In the genomic region with DNA sequence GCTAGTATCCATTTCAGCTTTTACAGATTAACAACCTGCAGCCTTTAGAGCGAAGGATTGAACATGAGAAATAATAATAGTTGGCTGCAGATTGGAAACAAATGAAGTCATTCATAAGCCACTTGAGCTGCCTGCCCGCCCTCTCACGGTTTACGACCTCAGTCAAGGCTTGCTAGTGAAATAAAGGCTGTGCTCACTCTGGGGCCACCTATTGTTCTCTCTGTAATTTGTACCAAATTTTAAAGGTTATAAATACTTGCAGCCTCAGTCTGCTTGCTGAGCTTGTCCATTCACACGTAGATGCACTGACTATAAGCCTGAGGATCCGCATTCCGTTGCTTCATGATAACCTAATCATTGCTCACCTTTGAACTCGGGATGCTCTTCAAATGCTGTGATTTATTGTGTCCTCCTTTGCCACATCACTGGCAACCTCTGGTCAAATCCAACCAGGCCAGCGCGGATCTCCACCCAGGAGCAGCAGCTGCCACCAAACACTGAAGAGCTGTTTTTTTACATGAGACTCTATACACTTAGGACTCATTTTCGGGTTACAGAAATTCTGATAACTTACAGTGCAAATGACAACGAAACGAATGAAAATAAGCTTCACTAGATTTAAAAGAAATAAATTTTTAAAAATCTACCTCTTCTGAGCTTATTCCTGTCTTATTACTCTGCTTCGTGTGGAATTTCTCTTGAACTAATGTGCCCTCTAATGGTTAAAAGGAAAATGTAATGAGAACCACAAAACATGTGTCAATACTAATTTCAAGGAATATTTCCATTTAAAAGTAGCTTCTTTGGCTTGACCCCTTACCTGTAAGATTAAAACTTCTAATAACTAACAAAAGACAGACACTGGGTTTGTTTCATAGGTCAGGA, we compare ENCODE assay signal across 11 mouse cellular contexts. TPM values are rescaled to one million over a fixed set of nuclear protein-coding genes. Genes with fewer than 3 reads are reported as not detected.
DNase-seq lines count a peak whose midpoint lies in the region; ATAC-seq and TF ChIP-seq lines count a peak whose summit lies in the region.
"Had no signal": no experiment of that assay in that cellular context is flagged by ENCODE, and none has a peak within 500 bp of the region (broad histone marks: within the 10 kb centered on the region; RNA-seq: fewer than 3 reads in every experiment).

No protein-coding gene starts in this region.

- peak; percentile 21; the same call in 1 of the 2 replicates for TF ChIP-seq CTCF in intestine, postnatal 0 days (IDR thresholded peaks at IDR 0.05; ENCODE audit: low read depth)
- TF ChIP-seq CTCF in brain, embryonic 14.5 days (IDR thresholded peaks at IDR 0.05; ENCODE audit: borderline replicate concordance, extremely low read depth, insufficient read depth, insufficient read length): no peak
- TF ChIP-seq CTCF in hindbrain, postnatal 0 days (IDR thresholded peaks at IDR 0.05; ENCODE audit: low read depth): peak; percentile 44; the same call in 1 of the 2 replicates
- TF ChIP-seq CTCF in gastrocnemius, adult 2 months (IDR thresholded peaks at IDR 0.05): no peak

- no peaks in the 10 kb centered on the region for H3K9me3 ChIP-seq in intestine, postnatal 0 days (ENCODE audit: control insufficient read depth)
- H3K9me3 ChIP-seq in intestine, embryonic 16.5 days (ENCODE audit: control insufficient read depth, low read length): no peaks in the 10 kb centered on the region
- no peaks in the 10 kb centered on the region for H3K9me3 ChIP-seq in hindbrain, postnatal 0 days (ENCODE audit: low read length)
- no peaks in the 10 kb centered on the region for H3K9me3 ChIP-seq in neural tube, embryonic 12.5 days
- H3K9me3 ChIP-seq: liver, embryonic 15.5 days had no signal

- WGBS in intestine, postnatal 0 days: 41% methylated on average over 14 of the region's 14 CpGs
- WGBS in intestine, embryonic 16.5 days: 41% methylated on average over 14 of the region's 14 CpGs
- WGBS in hindbrain, postnatal 0 days: 34% methylated on average over 14 of the region's 14 CpGs
- 17% methylated on average over 14 of the region's 14 CpGs for WGBS in neural tube, embryonic 12.5 days

- H3K27ac ChIP-seq in intestine, postnatal 0 days (ENCODE audit: low read depth, low read length): no peak overlapping the region
- no peak overlapping the region for H3K27ac ChIP-seq in intestine, embryonic 16.5 days (ENCODE audit: low read length)
- H3K27ac ChIP-seq in hindbrain, postnatal 0 days: no peak overlapping the region
- no peak overlapping the region for H3K27ac ChIP-seq in neural tube, embryonic 12.5 days
- no peak overlapping the region for H3K27ac ChIP-seq in gastrocnemius, adult 2 months
- H3K27ac ChIP-seq: liver, embryonic 15.5 days had no signal

- no peak for ATAC-seq in intestine, postnatal 0 days
- no peak for ATAC-seq in intestine, embryonic 16.5 days
- no peak for ATAC-seq in hindbrain, postnatal 0 days
- ATAC-seq in neural tube, embryonic 12.5 days (ENCODE audit: low FRiP score, low read depth): peak; percentile 71
- ATAC-seq in erythroblast, adult 5-6 weeks (replicated peaks; ENCODE audit: low FRiP score, poor library complexity, severe bottlenecking): no peak

- DNase-seq in brain, embryonic 14.5 days (ENCODE audit: low read depth): peak; percentile 52
- DNase-seq in hindbrain, postnatal 0 days (ENCODE audit: low spot score): peak; percentile 22
- DNase-seq in ovary, adult 18-20 months (ENCODE audit: low spot score): no peak
- no peak for DNase-seq in gastrocnemius, adult 2 months
- DNase-seq: heart, postnatal 4 days; right cerebral cortex, adult 18-20 months had no signal

- H3K27me3 ChIP-seq in intestine, postnatal 0 days (replicated peaks; ENCODE audit: control insufficient read depth, insufficient read depth, low read length): no peaks in the 10 kb centered on the region
- no peaks in the 10 kb centered on the region for H3K27me3 ChIP-seq in intestine, embryonic 16.5 days (replicated peaks; ENCODE audit: control insufficient read depth, insufficient read depth, low read length)
- H3K27me3 ChIP-seq in hindbrain, postnatal 0 days (ENCODE audit: insufficient read depth, low read length): no peaks in the 10 kb centered on the region
- H3K27me3 ChIP-seq in neural tube, embryonic 12.5 days (replicated peaks): no peaks in the 10 kb centered on the region
- H3K27me3 ChIP-seq: liver, embryonic 15.5 days had no signal

- no peaks in the 10 kb centered on the region for H3K36me3 ChIP-seq in intestine, postnatal 0 days (ENCODE audit: control insufficient read depth, insufficient read depth)
- H3K36me3 ChIP-seq in intestine, embryonic 16.5 days (ENCODE audit: control insufficient read depth, insufficient read depth, low read length): no peaks in the 10 kb centered on the region
- H3K36me3 ChIP-seq in hindbrain, postnatal 0 days (ENCODE audit: insufficient read depth, low read length): no peaks in the 10 kb centered on the region
- no peaks in the 10 kb centered on the region for H3K36me3 ChIP-seq in neural tube, embryonic 12.5 days
- H3K36me3 ChIP-seq: liver, embryonic 15.5 days had no signal

- intact Hi-C loops in gastrocnemius, adult 2 months (cut with DNase I): no loop called here

- no peak overlapping the region for H3K4me3 ChIP-seq in intestine, postnatal 0 days (ENCODE audit: low read depth, low read length)
- no peak overlapping the region for H3K4me3 ChIP-seq in intestine, embryonic 16.5 days (ENCODE audit: low read length)
- H3K4me3 ChIP-seq in hindbrain, postnatal 0 days (ENCODE audit: low read length): no peak overlapping the region
- no peak overlapping the region for H3K4me3 ChIP-seq in neural tube, embryonic 12.5 days
- H3K4me3 ChIP-seq in gastrocnemius, adult 2 months: no peak overlapping the region
- H3K4me3 ChIP-seq: liver, embryonic 15.5 days had no signal

- TF ChIP-seq POLR2A in brain, embryonic 14.5 days (IDR thresholded peaks at IDR 0.05; ENCODE audit: borderline replicate concordance, extremely low read depth, insufficient read depth, insufficient read length, poor library complexity, severe bottlenecking): no peak

- no peak overlapping the region for H3K4me2 ChIP-seq in intestine, postnatal 0 days (replicated peaks; ENCODE audit: low read depth)
- no peak overlapping the region for H3K4me2 ChIP-seq in intestine, embryonic 16.5 days (ENCODE audit: low read depth, low read length)
- peak overlapping the region; percentile 28; the same call in 1 of the 2 replicates for H3K4me2 ChIP-seq in hindbrain, postnatal 0 days (ENCODE audit: low read depth, low read length)
- H3K4me2 ChIP-seq in neural tube, embryonic 12.5 days (replicated peaks): peak overlapping the region; percentile 28
- H3K4me2 ChIP-seq: liver, embryonic 15.5 days had no signal

- no peaks in the 10 kb centered on the region for H3K4me1 ChIP-seq in intestine, postnatal 0 days (replicated peaks; ENCODE audit: control insufficient read depth, insufficient read depth, low read length)
- no peaks in the 10 kb centered on the region for H3K4me1 ChIP-seq in intestine, embryonic 16.5 days (ENCODE audit: control insufficient read depth, insufficient read depth, low read length)
- H3K4me1 ChIP-seq in hindbrain, postnatal 0 days (ENCODE audit: insufficient read depth, low read length): no peaks in the 10 kb centered on the region
- H3K4me1 ChIP-seq in neural tube, embryonic 12.5 days: peaks cover 6% of the 10 kb centered on the region; the same call in 1 of the 2 replicates
- H3K4me1 ChIP-seq: liver, embryonic 15.5 days had no signal

- no peak overlapping the region for H3K9ac ChIP-seq in intestine, postnatal 0 days (ENCODE audit: low read depth, low read length)
- no peak overlapping the region for H3K9ac ChIP-seq in intestine, embryonic 16.5 days (ENCODE audit: low read depth, low read length)
- H3K9ac ChIP-seq in hindbrain, postnatal 0 days (replicated peaks; ENCODE audit: low read length): no peak overlapping the region
- no peak overlapping the region for H3K9ac ChIP-seq in neural tube, embryonic 12.5 days
- H3K9ac ChIP-seq: liver, embryonic 15.5 days had no signal

RNA-seq across cellular contexts. Expression of gene Map3k7, which starts 39.4 kb away (rescaled TPM):
- polyA plus RNA-seq in intestine, postnatal 0 days (2015; fragmentation: Nextera tagmentation; extraction: Ambion mirVana): 11.9 and 12.0 TPM in 2 replicates
- 5.3 and 13.8 TPM in 2 replicates for polyA plus RNA-seq in intestine, embryonic 16.5 days (2015; fragmentation: Nextera tagmentation; extraction: Ambion mirVana)
- polyA plus RNA-seq in brain, embryonic 14.5 days (2012; rRNA removed): 51.7 and 59.4 TPM in 2 replicates
- 38.5 and 47.0 TPM in 2 replicates for total RNA-seq in hindbrain, postnatal 0 days (2014; rRNA removed)
- 16.0 TPM in 2 replicates for polyA plus RNA-seq in hindbrain, postnatal 0 days (2015; fragmentation: Nextera tagmentation; extraction: Ambion mirVana)
- 41.0 and 41.3 TPM in 2 replicates for polyA plus RNA-seq in neural tube, embryonic 12.5 days (2016; fragmentation: Nextera tagmentation; extraction: Ambion mirVana)
- 10 to 100 TPM; 38.9 to 41.1 TPM for total RNA-seq in gastrocnemius, adult 2 months (2021)
- total RNA-seq in erythroblast, adult 5-6 weeks (2015; ENCODE audit: low replicate concordance): 11.9 and 17.9 TPM in 2 replicates
- total RNA-seq in erythroblast, adult 5-6 weeks (2017; ENCODE audit: low replicate concordance): 15.5 and 17.3 TPM in 2 replicates

Comparison
In these comparisons a context has a peak if more than half of its experiments do, and no peak if none do; other contexts are left out.
1. H3K4me2 ChIP-seq: peak in hindbrain, postnatal 0 days (single experiment) and neural tube, embryonic 12.5 days (single experiment); none in intestine, postnatal 0 days (single experiment) and intestine, embryonic 16.5 days (single experiment).
2. CTCF ChIP-seq: peak in intestine, postnatal 0 days (single experiment) and hindbrain, postnatal 0 days (single experiment); none in brain, embryonic 14.5 days (single experiment) and gastrocnemius, adult 2 months (single experiment).
3. DNase-seq: peak in brain, embryonic 14.5 days (single experiment) and hindbrain, postnatal 0 days (single experiment); none in ovary, adult 18-20 months (single experiment) and gastrocnemius, adult 2 months (single experiment).